Mouse (Mus musculus) thymus, postnatal 25 days (tissue): ENCODE measurements around the gene Med21.

Experiments
- DNase-seq: peaks from one replicate; pipeline ENCODE4 v3.0.0; 2022

Gene Med21

DNA sequence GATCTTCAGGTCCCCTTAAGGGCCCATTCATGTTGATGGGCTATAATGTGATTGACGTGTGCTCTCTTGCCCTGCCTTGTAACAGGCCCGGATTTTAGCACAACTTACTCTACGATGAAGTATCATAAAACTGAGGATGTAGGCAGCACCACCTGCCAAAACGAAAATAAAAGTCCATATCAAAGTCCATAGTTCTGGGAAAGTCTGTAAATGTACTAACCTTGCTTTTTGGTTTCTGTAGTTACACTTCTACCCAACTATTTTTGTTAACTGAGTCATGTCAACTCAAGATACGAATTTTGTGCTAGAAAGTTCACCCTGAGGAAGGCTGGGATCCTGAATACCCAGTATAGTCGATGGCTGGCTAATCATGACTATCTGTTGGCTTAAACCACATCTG, 1.4 kb upstream of the Med21 start:
- no peak for DNase-seq

DNA sequence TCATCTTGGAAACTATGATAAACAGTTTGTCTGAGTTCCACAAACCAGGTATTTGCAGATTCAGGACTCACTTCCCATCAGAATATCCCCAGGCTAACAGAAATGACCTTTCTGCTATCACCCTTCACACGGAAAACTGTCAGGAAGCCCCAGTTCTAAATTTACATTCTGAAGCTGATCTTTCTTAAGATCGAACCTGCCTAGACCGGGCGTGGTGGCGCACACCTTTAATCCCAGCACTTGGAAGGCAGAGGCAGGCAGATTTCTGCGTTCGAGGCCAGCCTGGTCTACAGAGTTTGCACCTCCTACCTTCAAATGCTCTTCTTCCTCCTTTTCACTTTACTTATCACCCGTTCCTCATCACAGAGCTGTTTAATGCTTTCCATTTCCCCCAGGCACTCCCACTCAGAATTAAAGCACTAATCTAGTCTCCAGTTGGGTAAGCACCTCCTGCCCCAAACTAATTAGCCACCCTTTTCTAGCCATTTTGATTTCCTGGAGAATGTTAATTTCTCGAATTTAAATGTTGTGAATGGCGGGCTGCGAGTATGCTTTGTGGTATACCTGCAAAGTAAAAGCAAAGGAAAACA, 631 bp upstream of the Med21 start:
- no peak for DNase-seq

DNA sequence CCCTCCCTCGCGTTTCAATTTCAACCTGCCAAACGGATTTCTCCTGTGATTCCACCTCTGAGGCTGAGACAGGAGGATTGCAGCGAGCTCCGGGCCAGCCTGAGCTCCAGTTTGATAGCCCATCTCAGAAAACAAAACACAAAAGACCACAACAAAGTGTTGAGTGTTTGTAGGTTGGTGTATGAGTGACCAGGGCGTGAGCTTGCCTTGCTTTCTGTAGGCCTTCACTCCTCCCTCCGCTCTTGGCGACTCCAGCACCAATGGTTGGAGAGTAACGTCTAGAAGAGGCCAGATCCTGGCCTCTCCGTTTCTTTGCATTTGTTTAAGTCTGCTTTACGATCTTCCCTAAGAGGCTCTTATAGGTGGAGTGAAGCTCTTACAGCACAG, 830 bp downstream of the Med21 start:
- DNase-seq = no peak

DNA sequence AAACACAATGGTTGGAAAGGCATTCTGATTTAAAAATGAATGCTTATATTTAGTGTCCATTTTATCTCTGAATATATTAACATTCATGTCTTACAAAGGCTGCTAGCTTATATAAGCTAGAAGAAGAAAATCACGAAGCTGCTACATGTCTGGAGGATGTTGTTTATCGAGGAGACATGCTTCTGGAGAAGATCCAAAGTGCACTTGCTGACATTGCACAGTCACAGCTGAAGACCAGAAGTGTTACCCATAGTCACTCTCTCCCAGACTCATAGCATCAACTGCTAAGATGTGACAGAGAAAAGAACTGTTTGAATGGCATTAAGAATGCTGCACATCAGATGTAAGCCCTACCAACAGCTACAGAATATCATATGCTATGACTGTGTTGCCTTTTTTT, 7.7 kb downstream of the Med21 start:
- no peak for DNase-seq

DNA sequence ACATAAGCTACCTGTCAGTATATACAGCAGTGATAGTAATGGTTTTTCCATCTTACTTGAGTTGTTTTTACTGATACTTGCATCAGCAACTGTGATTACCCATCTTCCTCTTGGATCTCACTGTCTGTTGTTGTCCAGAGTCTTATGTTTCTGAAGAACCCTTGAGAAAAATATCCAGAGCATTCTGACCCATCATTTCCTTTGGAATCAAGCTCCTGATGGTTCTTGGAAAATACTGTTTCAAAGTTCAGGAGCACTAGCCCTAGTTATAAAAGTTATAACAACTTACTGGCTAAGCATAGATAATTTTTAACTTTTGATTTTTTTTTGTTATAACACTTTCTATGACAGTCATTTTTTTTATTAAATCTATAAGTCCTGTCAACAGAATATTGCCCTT, 9.1 kb downstream of the Med21 start:
- no peak for DNase-seq

DNA sequence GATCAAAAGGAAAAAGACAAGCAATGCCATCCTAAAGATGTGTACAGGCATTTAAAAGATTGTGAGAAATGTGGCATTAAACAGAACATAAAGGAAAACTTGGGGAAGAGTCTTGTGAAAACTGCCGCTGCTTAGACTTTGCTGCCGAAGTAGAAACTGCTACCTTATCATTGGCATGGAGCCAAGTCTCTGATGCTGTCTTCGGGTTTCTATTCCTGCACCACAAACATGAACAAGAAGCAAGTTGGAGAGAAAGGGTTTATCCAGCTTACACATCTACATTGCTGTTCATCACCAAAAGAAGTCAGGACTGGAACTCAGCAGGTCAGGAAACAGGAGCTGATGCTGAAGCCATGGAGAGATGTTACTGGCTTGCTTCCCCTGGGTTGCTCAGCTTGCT, 10.8 kb downstream of the Med21 start:
- DNase-seq = no peak

DNA sequence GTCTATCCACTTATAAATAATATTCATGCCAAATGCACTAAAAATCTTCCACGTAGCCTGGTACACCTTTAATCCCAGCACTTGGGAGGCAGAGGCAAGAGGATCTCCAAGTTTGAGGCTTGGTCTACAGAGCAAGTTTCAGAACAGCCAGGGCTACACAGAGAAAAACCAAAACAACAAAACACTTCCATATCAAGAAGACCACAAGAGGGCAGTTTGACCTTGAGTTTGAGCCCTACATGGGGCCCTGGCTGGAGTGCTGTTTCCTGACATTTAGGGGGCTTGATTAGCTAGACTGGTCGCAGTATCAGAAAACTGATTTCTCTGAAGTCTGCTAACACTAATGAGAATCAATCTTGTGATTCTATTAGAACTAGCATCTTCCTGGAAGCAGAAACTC, 18.2 kb downstream of the Med21 start:
- no peak for DNase-seq

DNA sequence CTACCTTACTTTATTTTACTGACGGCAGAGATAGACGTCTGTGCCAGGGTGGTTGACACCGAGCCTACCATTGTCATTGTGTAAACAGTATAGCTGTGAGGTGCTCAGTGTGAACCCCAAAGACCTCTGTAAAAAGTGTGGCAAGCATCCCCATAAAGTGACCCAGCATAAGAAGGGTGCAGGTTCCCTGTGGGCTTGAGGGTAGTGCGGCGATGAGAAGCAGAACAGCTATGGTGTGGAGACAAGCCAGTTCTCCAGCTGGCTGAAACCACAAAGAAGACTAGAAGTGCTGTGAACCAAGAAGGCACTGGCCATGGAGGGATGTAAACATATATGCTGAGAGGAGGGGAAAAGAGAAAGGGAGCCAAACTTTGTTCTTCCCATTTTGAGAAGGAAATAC, 19.3 kb downstream of the Med21 start:
- no peak for DNase-seq

DNA sequence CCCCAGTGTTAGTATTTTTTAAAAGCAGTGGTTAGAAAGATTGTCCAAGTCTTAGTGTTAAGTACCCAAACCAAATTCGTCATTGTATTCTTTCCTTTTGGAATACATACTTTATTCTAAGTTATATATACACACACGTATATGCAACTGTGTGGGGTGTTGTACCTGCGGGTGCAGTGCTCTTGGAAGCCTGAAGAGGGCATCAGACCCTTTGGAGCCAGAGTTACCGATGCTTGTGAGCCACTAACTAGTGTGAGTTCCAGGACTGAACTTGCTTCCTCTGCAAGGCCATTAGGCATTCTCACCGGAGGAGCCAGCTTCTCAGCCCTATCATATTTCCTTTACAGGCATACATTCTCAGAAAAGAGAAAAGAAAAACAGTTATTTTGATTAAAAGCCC, 20.3 kb downstream of the Med21 start:
- DNase-seq = peak; percentile 54

DNA sequence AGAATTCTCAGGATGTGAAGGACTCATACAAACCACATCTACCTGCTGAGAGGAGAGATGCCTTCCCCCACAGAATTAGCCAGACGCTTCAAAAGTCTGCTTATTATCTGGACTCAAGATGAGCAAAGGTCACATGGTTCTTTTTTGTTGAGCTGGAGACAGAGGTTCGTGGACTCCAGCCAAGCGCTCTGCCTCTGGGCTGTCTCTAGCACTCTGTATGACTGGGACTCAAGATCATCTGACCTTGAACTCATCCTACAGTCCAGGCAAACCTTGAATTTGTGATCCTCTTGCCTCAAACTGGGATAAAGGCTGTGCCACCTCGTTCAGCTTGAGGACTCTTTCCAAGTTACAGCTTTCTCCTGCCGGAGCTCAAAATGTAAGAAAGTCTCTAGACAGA, 21.8 kb downstream of the Med21 start:
- DNase-seq = no peak

DNA sequence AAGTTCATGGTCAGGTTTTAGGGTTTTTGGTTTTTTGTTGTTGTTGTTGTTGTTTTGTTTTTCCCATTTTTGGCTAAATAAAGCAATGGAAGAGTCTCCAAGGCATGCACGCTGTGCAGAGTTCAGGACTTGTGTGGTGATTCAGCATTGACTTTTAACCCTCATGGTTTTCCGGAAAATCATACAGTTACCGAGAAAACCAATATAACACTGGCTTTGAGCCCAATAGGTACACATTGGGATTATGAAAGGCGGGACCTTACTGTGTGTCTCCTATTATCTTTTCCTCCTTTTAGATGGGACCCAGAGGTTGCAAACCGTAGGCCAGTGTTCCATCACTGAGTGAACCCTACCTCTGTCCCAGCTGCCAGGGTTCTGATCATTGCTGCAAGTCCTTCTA, 22.6 kb downstream of the Med21 start:
- no peak for DNase-seq

DNA sequence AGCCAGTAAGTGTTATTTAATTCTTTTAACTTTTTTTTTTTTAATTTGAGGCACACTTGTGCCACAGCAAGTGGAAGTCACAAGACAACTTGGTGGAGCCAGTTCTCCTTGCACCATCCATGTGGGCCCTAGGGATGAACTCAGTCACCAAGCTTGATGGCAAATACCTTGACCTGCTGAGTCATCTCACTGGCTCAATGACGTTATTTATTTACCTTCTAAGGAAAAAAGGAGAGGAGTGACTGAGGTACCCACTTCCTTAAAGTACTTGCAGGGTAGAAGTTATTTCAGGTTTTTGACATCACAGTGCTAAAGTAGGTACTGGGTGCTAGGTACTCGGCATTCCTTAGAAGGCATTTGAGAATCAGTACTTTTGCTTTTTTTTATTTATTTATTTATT, 23.1 kb downstream of the Med21 start:
- DNase-seq = no peak

DNA sequence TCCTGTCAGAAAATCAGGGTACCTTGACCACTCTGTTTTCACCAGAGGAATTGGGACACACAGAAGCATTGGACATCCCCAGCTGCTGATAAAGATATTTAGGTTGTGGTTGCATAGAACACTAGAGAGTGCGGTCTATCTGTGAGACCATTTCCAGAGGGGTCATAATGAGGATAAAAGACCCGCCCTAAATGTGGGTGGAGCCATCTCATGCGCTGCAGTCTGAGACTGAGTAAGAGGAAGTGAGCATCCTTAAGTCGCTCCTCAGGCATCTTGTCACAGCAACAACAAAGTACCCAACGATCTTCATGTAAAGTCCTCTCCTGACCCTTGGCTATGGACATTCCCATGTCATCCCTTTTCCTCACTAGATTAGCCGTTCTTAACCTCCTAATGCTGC, 24.5 kb downstream of the Med21 start:
- DNase-seq = no peak

DNA sequence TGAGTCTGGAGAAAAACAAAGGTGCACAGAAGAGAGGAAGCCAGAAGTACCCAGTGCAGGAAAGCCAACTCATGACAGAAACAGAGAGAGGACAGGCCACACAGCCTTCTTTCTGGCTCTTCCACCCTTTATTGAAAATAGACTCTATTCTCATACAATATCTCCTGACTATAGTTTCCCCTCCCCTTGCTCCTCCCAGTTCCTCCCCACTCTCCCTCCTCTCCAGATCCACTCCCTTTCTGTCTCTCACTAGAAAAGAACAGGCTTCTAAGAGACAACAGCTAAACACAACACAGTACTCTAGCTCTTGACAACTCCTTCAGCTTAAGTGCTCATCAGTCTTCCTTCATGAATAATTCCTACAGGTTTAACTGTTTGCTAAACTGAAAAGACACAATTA, 26.3 kb downstream of the Med21 start:
- DNase-seq = no peak

DNA sequence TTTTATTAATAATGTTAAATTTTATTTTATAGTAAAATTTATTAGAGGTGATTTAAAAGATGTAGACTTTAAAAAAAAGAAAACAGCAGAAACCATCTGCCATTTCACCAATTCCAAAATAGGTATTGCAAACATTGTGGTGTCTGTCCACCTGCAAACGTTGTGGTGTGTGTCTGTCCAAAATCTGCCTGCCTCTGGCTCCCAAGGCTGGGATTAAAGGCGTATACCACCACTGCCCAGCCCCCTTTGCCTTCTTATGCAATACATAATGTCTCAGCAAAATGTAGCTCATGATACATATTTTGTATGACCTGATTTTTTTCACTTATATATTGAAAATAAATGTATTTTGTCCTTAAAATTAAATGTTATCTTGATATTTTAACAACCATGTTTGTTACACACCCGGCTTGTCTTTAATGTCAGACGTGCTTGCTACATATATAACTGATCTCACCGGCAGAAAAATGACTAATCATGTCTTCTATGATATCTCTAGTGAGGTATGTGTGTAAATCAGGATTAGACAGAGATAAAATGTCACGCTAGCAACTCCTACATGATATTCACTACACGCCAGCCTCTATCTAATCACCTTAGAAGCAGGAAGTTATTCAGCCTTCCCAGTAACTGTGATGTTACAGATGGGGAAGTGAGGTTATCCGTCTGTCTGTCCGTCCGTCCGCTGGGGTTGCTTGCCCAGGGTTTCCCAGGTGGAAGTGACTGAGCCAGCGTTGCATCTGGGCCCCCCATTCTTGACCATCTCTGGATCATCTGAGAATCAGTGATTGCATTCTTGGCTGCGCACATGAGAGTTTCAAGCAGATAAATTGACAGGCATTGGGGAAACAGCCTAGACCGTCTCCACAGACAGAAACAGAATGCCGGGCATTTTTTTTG, 28.9 kb downstream of the Med21 start:
- no peak for DNase-seq

DNA sequence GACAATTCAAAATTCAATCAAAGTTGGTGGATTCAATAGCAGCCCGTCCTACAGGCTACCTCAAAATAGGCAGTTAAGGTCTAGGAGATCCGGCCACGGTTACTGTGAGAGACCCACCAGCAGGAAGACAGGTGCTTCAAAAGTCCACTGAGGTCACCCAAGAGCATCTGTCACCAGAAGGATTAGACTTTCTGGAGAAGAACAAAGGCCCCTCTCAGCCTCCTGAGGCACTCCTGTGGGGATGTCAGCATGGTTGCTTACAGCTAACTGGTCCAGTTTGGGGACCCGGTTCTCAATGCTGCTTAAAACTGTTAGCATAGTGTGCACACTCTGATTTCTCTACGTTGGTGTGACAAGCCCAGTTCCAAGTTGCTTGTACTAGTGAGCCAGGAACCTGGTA, 29.8 kb downstream of the Med21 start:
- no peak for DNase-seq

DNA sequence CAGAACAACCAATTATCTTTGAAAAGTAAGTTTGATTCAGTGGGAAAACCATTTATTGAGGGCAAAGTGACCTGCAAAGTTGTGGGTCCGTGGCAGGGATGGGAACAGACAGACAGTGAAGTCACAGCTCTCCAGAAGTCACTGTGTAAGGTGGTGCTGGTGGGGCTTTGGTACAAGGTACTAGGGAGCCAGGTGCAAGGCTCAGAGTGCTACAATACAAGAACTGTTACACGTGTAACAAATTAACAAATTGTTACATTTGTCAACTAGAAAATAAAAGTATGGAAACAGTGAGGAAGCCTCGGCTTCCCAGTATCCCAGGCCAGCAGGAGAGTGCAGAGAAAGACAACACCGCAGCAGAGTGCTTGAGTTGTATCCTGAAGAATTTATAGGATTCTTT, 31.3 kb downstream of the Med21 start:
- DNase-seq = no peak

DNA sequence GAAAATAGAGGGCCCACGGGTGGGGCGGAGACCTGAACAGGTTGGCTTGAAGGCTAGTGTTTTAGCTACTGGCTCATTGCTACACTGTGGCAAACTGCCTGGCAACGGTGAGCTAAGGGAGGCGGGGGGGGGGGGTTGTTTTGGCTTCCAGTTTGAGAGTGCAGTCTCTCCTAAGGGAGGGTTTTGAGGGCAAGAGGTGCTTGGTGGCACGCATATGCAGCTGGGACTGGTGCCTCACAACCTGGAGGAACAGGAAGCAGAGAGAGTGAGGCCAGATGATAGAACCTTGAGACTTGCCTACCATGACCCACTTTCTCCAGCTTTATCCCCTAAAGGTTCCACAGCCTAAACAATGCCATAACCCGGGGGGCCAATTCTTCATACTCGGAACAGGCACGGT, 32.1 kb downstream of the Med21 start:
- DNase-seq = peak; percentile 13

DNA sequence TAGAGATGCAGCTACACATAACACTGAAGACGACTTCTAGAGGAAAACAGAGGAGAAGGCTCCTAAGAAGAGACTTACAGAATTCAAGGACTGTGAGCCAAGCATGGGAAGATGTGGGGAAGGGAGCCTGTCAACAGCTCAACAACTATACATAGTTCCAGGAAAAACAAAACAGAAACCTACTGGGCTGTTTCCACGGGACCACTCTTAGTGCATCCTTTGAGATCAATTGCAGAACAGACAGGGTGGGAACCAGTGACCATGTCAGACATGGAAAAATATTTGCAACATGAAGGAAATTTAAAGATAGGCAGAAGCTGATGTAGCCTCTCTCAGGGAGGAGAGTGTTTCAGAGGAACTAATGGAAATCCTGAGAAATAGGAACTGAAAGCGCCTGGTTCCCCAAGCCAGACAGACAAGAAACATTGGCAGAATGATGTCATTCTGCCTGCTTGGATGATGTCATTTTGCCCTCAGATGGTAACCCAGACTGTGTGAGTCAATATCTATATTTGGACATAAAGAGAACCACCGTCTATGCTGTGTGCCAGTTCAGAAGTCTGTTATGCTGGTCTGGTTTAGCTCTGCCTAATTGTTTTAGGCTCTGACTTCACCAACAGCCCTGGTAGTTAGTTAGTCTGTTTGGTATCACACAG, 32.7 kb downstream of the Med21 start:
- no peak for DNase-seq

DNA sequence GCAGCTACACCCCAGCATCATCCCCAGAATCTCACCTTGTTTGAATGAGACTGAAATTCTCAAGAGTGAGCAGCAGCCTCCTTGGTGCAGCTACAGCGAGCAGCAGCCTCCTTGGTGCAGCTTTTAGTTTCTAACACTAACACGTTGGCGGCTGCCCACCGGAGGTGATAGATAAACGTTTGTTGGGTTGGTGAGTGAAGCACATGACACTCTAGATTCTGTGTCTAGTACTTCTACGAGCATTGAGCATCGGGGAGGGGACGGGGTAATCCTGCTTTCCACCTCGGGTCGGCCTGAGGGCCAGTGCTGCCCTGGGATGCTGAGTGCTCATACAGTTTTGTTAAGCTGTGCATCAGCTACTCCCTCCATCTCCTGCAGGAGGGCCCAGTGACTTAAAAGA, 34.6 kb downstream of the Med21 start:
- no peak for DNase-seq

DNA sequence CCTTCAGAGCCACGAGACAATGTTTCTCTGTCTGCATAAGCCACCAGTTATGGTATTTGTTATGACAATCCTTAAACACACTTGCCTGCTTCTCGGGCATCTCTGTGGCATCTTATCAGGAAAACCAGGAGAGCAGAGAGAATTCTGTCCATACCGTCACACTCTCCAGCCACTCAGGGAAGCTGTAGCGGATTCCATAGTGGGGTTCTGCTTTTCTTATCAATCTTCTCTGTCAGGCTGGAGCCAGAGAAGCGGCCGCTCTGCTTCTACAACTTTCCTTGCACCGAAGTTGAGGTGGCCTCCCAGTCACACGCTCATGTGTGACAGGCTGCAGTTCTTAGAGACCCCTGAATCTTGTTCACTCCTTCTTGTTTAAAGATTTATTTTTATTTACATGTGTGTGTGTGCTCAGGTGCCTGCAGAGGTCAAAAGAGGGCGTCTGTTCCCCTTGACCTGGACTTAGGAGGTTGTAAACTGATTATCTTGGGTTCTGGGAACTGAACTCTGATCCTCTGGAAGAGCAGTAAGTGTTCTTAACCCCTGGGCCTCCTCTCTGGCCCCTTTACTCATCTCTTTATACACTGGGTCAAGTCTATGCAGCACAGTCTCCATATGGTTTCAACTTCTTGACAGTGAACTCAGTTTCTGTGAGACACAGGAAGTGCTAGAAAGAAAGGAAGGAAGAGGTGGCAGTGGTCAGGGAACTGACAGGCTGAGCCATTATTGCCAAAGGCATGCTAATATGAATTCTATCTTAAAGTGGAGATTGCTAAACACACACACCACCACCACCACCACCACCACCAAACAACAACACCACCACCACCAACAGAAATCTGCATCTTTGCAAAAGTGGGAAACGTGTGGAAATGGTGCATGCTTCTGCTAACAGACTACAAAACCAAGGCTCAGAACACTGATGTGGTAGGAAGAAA, 36.1 kb downstream of the Med21 start:
- DNase-seq = no peak

DNA sequence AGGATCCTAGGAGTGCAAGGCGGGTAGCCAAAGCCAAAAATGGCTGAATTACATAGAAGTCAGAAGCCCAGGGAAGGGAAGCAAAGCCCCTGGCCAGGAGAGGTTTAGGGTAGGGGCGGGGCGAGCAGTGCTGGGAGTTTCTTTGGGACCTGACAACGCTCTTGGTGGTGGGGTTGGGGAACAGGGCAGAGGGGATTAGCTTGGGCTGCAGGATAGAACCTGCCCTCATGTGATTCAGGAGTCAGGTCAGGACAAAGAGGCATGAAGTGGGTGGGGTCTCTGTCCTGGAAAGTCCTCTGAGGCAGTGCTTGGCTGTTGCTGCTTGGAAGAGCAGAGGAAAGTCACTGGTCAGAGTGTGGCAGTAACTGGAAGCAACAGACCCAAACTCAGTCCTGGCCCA, 41.5 kb downstream of the Med21 start:
- no peak for DNase-seq

DNA sequence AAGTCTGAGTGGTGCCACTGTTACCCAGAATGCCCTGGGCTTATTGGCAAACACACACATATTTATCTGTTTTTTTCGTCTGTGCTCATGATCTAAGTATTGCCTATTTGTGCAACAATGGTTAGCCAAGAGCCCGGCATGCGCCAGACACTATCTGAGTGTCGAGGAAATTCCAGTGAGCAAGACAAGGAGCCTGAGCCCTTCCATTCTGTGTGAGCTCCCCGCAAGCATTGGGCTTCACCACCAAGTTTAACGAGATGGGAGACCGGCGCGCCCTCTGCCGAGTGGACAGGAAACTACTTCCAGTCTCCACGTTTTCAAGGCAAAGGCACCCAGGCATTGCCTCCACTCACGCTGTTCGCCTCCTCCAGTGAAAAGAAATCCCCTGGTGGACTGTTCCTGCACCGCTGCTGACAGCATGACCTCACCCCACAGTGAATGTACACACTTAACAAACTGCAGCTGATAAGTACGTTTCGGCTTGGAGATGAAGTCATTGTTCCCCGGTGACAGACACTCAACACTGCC, 43.5 kb downstream of the Med21 start:
- peak; percentile 53 for DNase-seq
